Mouse (Mus musculus) retina, embryonic 14.5 days (tissue): ENCODE data around the gene Dusp28.

ENCODE experiments used
- DNase-seq: peaks from one replicate; pipeline ENCODE4 v3.0.0-alpha.2; 2015; ENCODE audit warnings: low spot score

The Dusp28 gene

DNA sequence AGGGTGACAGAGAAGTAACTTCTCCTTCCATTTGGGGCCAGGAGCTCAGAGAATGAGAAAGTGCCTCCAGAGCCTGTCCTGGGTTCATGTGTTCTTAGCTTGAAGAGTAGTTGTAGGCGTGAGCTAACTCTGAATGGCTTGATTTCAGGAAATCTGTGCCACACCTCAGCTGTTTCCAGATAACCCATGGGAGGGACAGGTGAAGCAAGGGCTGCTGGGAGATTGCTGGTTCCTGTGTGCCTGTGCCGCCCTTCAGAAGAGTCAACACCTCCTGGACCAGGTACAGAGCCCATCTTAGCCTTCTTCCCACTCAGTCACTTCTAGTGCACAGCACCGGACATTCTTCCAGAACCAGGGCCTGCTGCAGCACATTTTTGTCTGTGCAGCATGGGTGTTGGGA is 31.0 kb downstream of the Dusp28 start:
- no peak for DNase-seq

DNA sequence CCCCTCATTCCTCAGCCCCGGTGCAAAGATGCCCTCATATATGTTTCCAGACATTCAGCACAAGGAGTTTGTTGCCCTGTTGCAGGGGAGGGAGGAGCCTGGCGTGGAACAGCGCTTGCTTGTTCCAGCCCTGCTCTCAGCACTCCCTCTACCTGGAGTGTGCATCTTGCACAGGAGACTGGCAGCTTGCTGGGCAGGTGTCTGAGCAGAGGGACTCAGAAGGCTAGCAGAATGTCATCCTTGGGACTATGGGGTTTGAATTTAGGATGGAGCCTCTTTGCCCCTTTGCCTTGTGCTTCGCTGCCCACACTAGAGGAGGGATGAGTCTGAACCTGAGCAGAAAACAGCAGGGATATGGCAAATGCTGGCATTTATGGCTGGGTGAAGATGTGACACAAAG is 33.0 kb downstream of the Dusp28 start:
- no peak for DNase-seq

DNA sequence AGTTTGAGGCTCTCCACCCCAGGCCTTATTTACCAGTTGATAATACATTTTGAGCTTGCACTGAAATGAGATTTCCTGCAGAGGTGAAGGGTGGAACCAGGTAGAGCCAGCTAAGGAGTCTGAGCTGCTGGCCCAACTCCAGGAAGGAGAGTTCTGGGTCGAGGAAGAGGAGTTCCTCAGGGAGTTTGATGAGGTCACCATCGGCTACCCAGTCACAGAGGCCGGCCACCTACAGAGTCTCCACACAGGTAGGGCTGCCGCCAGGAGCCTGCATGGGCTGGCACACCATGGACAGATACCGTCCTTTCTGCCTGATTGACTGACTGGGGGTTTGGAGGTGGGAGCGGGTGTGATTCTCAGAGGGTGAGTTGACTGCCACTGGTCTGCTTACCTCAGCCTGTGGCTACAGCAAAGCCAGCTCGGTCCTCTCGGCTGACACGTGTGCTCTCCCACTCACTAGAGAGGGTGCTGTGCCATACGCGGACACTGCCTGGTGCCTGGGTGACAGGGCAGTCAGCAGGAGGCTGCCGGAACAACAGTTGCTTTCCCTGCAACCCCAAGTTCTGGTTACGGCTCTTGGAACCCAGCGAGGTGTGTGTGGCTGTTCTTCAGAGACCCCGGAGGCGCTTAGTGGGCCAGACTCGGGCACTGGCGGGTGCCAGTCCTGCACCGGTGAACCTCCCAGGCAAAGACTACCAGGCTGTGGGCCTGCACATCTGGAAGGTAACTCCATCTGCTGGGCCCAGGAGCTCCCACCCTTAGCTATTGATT is 36.6 kb downstream of the Dusp28 start:
- no peak for DNase-seq

DNA sequence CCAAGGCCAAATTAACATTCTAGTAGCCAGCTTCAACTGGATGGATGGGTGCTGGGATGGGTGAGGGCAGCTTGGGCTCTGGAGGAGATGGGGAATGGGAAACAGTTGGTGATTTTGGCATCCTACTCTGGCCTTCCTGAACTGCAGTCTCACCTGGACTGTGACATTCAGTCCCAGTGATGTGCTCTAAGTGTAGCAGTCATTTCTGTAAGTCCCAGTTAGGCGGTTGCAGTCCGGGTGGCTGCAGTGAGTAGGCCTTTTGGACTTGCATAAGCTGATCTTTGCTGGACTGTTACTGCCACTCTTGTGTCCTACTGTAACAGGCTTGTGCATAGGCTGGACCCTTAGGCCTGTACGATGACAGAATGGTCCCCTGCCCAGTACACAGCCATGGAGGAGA is 41.2 kb downstream of the Dusp28 start:
- no peak for DNase-seq

DNA sequence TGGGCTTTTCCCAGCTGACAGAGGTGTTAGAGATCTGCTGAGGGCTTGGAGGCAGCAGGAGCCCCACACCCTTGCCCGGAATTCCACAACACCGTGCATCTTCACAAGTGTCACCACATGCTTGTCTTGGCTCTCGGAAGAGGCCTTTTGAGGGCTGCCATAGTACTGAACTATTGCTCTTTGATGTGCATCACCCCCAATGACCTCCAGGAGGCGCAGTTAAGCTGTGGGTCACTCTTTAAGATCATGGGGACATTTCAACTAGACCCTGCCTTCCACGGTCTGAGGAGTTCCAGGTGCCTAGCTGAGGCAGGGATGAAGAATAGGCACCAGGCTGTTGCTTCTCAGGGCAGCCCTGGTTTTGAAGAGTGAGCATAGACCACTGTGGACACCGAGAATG is 42.6 kb downstream of the Dusp28 start:
- peak; percentile 61 for DNase-seq

DNA sequence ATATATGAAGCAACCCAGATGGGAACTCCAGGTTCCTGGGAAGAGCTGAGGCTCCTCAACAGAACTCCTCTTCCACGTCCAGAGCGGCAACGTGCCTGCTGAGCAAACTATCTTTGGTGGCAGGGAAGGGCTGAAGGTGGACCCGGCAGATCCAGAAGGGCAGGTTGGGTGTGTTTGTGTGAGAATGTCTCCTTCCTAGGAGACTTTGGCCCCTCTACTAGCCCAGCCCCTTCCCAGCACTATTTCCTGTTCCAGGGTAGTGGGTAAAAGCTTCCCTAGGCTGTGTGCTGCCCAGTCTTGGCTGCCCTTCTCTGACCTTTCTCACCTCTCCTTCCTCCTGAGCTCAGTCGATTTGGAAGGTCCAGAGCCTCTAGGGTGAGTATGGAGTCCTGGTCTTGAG is 43.8 kb downstream of the Dusp28 start, which contains the start of gene Gpr35:
Gpr35 (plus strand) TSS at position 259 of the 400 bp plus-strand sequence.
- no peak for DNase-seq

DNA sequence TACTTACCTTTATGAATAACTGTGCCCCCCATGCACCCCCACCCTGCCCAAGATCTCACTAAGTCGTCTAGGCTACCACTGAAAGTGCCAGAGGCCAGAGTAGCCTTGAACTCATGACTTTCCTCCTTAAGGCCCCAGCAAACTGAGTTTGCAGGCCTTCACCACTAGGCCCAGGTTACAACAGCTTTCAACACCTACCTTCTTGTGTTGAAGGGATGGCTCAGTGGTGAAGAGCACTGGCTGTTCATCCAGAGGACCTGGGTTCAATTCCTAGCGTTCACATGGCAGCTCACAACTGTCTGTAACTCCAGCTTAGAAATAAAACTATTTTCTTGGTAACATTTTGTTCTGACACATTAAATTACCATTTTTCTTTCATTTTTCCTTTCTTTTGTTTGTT is 46.9 kb downstream of the Dusp28 start:
- DNase-seq, result no peak

DNA sequence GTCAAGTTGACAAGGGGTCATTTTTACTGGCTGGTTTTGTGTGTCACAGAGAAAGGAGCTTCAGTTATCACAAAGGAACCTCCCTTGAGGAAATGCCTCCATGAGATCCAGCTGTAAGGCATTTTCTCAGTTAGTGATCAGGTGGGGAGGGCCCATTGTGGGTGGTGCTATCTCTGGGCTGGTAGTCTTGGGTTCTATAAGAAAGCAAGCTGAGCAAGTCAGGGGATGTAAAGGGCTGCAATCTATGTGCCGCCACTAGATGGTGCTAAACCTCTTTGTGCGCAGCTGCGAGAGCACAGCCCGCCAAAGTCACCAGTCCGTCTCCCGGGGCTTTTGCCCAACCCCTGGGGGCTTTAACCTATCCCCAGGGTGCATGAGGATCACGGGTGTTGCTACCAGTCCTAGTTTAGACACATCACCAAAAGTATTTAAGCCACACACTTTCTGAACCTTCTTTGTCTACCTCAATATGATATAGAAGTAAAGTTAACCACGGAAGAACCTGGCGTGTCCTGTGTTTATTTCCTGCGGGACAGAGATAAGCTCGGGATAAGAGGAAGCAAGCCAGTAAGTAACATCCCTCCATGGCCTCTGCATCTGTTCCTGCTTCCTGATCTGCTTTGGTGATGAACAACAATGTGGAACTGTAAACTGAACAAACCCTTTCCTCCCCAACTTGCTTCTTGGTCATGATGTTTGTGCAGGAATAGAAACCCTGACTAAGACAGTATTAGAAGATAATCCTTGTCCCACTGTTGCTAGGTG is 50.0 kb downstream of the Dusp28 start:
- peak; percentile 21 for DNase-seq
